Mouse (Mus musculus) embryonic fibroblast, embryonic 13.5 days (primary cell): ENCODE data around the gene Med20.

Experiments
- CTCF ChIP-seq: IDR thresholded peaks from 2 replicates; pipeline ENCODE4 v1.5.1; 2011; ENCODE audit warnings: mild to moderate bottlenecking, control low read depth, low read length, moderate library complexity, borderline replicate concordance; ENCODE audit not compliant: insufficient read depth
- POLR2A ChIP-seq: IDR thresholded peaks from 2 replicates; pipeline ENCODE4 v1.6.1; 2011; ENCODE audit warnings: low read depth, mild to moderate bottlenecking, control low read depth, low read length, moderate library complexity

DNA sequence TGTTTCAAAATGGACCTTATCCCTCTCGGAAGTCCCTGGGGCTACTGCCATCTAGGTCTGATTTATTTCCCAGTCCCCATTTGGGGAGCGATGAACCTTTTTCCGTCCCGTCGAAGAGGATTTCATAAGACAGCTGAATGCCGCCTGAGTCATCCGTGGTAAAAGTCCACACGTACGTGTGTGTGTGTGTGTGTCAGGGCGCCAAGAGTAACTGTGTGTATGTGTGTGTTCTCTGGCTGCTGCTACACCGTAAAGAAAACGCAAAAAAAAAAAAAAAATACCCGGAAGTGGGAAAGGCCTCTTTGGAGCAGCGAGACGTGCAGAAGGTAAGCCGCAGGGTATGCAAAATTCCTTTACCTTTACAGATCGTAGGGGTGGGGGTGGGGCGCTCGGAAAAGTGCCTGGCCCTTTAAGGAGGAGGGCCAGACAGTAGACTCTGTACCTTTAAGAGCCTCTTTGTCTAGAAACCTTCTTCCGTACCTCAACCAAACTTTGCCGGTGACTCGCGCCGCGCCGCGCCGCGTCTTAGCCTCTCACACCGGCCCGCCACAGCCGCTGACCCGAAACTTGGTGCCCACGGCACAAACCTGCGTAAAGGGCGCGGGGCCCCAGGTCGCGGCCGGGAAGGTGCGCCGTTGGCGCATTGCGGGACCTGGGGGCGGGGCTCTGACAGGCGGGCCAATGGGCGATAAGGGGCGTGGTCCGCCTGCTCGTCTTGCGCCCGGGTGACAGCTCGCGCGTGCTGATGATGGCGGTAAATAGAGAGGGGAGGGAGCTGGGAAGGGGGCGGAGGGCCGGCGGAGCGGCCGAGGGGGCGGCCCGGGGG lies 17.7 kb downstream of the Med20 start:
- TF ChIP-seq POLR2A (peak; percentile 24; the same call in 1 of the 2 replicates), CTCF (no peak)
